Mouse (Mus musculus) neural tube, embryonic 15.5 days (tissue): ENCODE measurements around the gene Myo18b. TPM values are rescaled to one million over a fixed set of nuclear protein-coding genes. Genes with fewer than 3 reads are reported as not detected.

ENCODE experiments used
- ATAC-seq: fragments of 200-750 bp; cut with Nextera tagmentation; 2 replicates; pipeline ENCODE4 v1.8.0; 2017; ENCODE audit warnings: mild to moderate bottlenecking, moderate TSS enrichment, moderate library complexity; ENCODE audit not compliant: low FRiP score
- H3K27ac ChIP-seq: fragments of 300-500 bp; sonication (generic); replicated peaks from 2 replicates; pipeline ENCODE4 v1.5.1; 2015; ENCODE audit warnings: mild to moderate bottlenecking, inconsistent platforms
- H3K27me3 ChIP-seq: fragments of 300-500 bp; sonication (generic); replicated peaks from 2 replicates; pipeline ENCODE4 v1.6.1; 2015; ENCODE audit warnings: inconsistent platforms
- H3K36me3 ChIP-seq: fragments of 300-500 bp; sonication (generic); 2 replicates; pipeline ENCODE4 v1.6.1; 2015; ENCODE audit warnings: inconsistent platforms
- H3K4me1 ChIP-seq: fragments of 300-500 bp; sonication (generic); 2 replicates; pipeline ENCODE4 v1.6.1; 2015; ENCODE audit warnings: inconsistent platforms
- H3K4me2 ChIP-seq: fragments of 300-500 bp; sonication (generic); 2 replicates; pipeline ENCODE4 v1.6.1; 2015; ENCODE audit warnings: inconsistent platforms, mild to moderate bottlenecking, moderate library complexity
- H3K4me3 ChIP-seq: fragments of 300-500 bp; sonication (generic); replicated peaks from 2 replicates; pipeline ENCODE4 v1.5.1; 2015; ENCODE audit warnings: mild to moderate bottlenecking, inconsistent platforms
- H3K9ac ChIP-seq: fragments of 300-500 bp; sonication (generic); replicated peaks from 2 replicates; pipeline ENCODE4 v1.6.1; 2015; ENCODE audit warnings: mild to moderate bottlenecking, inconsistent platforms
- H3K9me3 ChIP-seq: fragments of 300-500 bp; sonication (generic); replicated peaks from 2 replicates; pipeline ENCODE4 v1.6.1; 2016; ENCODE audit warnings: inconsistent platforms
- WGBS: fragments of 180-500 bp; shearing (Covaris S2); methylation state at CpG from one replicate; pipeline ENCODE4 v1.1.7; 2015; ENCODE audit warnings: mixed read lengths; 5-methylcytosine and 5-hydroxymethylcytosine counted together
- polyA plus RNA-seq: library from polyadenylated mRNA; unstranded; fragments of >200 nt; fragmentation: Nextera tagmentation; extraction: Ambion mirVana; gene quantifications from 2 replicates; pipeline ENCODE4 v1.2.1, GENCODE M21; 2015

The Myo18b gene
- polyA plus RNA-seq, 1 experiment from 2014 or later = 1.8 TPM

DNA sequence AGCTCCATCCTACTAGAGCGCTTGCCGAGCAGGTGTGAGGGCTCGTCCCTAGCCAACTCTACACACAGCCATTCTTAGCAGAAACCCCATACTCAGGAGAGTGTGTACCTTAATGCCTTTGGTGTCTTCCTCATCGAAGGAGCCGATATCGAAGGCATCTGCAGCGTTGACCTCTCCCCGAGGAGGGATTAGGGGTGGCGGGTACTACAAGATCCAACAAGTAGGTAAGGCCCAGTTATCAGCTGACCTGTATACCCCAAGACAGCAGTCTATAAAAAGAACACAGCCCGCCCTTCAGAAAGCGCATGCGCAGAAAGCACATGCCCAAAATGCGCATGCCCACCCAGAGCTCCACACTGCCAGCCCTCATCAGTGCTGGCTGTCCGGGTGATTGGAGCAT is 27.7 kb upstream of the Myo18b start:
- Histone ChIP-seq H3K9me3 (no peaks in the 10 kb centered on the region), H3K27me3 (no peaks in the 10 kb centered on the region), H3K4me2 (no peak overlapping the region), H3K9ac (no peak overlapping the region), H3K4me3 (no peak overlapping the region), H3K36me3 (no peaks in the 10 kb centered on the region), H3K4me1 (0 out of 2 replicates have a peak, but pooled peaks cover 2% of the 10 kb centered on the region), H3K27ac (no peak overlapping the region)
- WGBS = 96% methylated on average over 14 of the region's 14 CpGs
- no peak for ATAC-seq

- Histone ChIP-seq H3K4me1 (no peaks in the 10 kb centered on the region), H3K9me3 (no peaks in the 10 kb centered on the region), H3K9ac (no peak overlapping the region), H3K36me3 (no peaks in the 10 kb centered on the region), H3K27me3 (no peaks in the 10 kb centered on the region), H3K27ac (no peak overlapping the region), H3K4me3 (no peak overlapping the region), H3K4me2 (no peak overlapping the region)
- no peak for ATAC-seq
Measured at GRCm38 (mm10) chr5:112921914-112922313, 25.8 kb upstream of the Myo18b start.

DNA sequence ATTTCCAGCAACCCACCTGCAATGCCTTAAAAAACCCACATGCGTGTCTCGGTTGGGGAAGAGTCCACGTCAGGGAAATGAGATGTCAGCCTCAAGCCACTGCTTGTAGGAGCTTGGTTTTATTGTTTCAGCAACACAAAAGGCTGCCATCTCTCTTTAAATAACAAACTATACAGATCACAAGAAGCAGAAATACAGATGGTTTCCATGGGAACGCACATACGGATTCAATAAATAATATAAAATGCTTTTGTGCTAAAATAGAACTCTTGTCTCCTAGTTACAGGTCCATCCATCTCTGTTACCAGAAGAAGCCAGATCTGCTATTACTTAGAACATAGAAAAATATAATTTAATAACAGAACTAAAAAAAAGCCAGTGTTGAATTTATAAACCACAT is 14.2 kb upstream of the Myo18b start:
- 55% methylated on average over 5 of the region's 5 CpGs for WGBS
- Histone ChIP-seq H3K4me1 (peaks cover 4% of the 10 kb centered on the region; the same call in 1 of the 2 replicates), H3K27ac (peak overlapping the region; percentile 63), H3K36me3 (peaks cover 10% of the 10 kb centered on the region; the same call in 1 of the 2 replicates), H3K4me2 (no peak overlapping the region), H3K27me3 (no peaks in the 10 kb centered on the region), H3K4me3 (no peak overlapping the region), H3K9me3 (no peaks in the 10 kb centered on the region), H3K9ac (no peak overlapping the region)
- no peak for ATAC-seq

- no peaks in the 10 kb centered on the region for H3K36me3 ChIP-seq
- no peak overlapping the region for H3K4me2 ChIP-seq
- H3K4me1 ChIP-seq = peaks cover 4% of the 10 kb centered on the region; the same call in 1 of the 2 replicates
- ATAC-seq = no peak
- WGBS = 64% methylated on average over 2 of the region's 2 CpGs
- no peaks in the 10 kb centered on the region for H3K9me3 ChIP-seq
- H3K9ac ChIP-seq = no peak overlapping the region
- no peaks in the 10 kb centered on the region for H3K27me3 ChIP-seq
- H3K4me3 ChIP-seq = no peak overlapping the region
- no peak overlapping the region for H3K27ac ChIP-seq
Measured at GRCm38 (mm10) chr5:112908169-112908614, 12.0 kb upstream of the Myo18b start.

DNA sequence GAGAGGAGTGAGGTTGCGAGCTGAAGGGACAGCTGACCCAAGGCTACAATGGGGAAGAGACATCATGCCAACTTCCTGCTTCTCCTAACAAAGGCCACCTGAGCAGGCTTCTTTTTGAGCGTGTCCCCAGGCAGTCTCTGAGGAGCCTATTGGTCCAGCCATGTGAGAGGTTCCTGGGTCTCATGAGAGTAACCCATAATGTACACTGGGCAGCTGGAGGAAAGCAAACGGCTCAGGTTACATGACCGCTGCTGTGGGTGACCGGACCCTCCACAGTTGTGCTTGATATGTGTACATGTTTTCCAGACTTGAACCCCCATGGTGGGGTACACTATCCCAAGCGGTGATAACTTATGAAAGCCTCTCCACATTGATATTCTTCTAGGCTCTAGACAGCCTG is 11.3 kb upstream of the Myo18b start:
- ATAC-seq = no peak
- Histone ChIP-seq H3K4me1 (peaks cover 4% of the 10 kb centered on the region; the same call in 1 of the 2 replicates), H3K27me3 (no peaks in the 10 kb centered on the region), H3K9me3 (no peaks in the 10 kb centered on the region), H3K4me2 (no peak overlapping the region), H3K9ac (no peak overlapping the region), H3K4me3 (no peak overlapping the region), H3K36me3 (no peaks in the 10 kb centered on the region), H3K27ac (no peak overlapping the region)
- 83% methylated on average over 6 of the region's 6 CpGs for WGBS

GRCm38 (mm10) chr5:112893462-112894060 is 2.6 kb downstream of the Myo18b start:
- Histone ChIP-seq H3K9ac (no peak overlapping the region), H3K4me2 (no peak overlapping the region), H3K36me3 (no peaks in the 10 kb centered on the region), H3K27ac (no peak overlapping the region), H3K9me3 (0 out of 2 replicates have a peak, but pooled peaks cover 3% of the 10 kb centered on the region), H3K27me3 (no peaks in the 10 kb centered on the region), H3K4me1 (no peaks in the 10 kb centered on the region), H3K4me3 (no peak overlapping the region)
- WGBS = 78% methylated on average over 5 of the region's 5 CpGs
- ATAC-seq = no peak

- H3K27me3 ChIP-seq = no peaks in the 10 kb centered on the region
- no peaks in the 10 kb centered on the region for H3K36me3 ChIP-seq
- H3K27ac ChIP-seq = no peak overlapping the region
- no peak overlapping the region for H3K4me2 ChIP-seq
- ATAC-seq = no peak
- peaks cover under 1% of the 10 kb centered on the region; the same call in 1 of the 2 replicates for H3K4me1 ChIP-seq
- H3K4me3 ChIP-seq = no peak overlapping the region
- H3K9ac ChIP-seq = no peak overlapping the region
- H3K9me3 ChIP-seq = no peaks in the 10 kb centered on the region
Measured at GRCm38 (mm10) chr5:112892411-112892810, 3.8 kb downstream of the Myo18b start.

GRCm38 (mm10) chr5:112888651-112889050 is 7.5 kb downstream of the Myo18b start:
- Histone ChIP-seq H3K36me3 (no peaks in the 10 kb centered on the region), H3K9ac (no peak overlapping the region), H3K4me2 (no peak overlapping the region), H3K9me3 (no peaks in the 10 kb centered on the region), H3K27ac (no peak overlapping the region), H3K27me3 (no peaks in the 10 kb centered on the region), H3K4me3 (no peak overlapping the region), H3K4me1 (peaks cover 12% of the 10 kb centered on the region)
- ATAC-seq = no peak
- 68% methylated on average over 7 of the region's 7 CpGs for WGBS

GRCm38 (mm10) chr5:112886687-112887491 is 9.3 kb downstream of the Myo18b start:
- Histone ChIP-seq H3K4me3 (no peak overlapping the region), H3K4me1 (peaks cover 12% of the 10 kb centered on the region), H3K4me2 (no peak overlapping the region), H3K27me3 (no peaks in the 10 kb centered on the region), H3K36me3 (no peaks in the 10 kb centered on the region), H3K9ac (no peak overlapping the region), H3K27ac (peak overlapping the region; percentile 41; the same call in 1 of the 2 replicates), H3K9me3 (no peaks in the 10 kb centered on the region)
- 65% methylated on average over 17 of the region's 17 CpGs for WGBS
- 0 out of 2 replicates have a peak, but pooled peaks have one; percentile 35 for ATAC-seq

- 43% methylated on average over 14 of the region's 14 CpGs for WGBS
Measured at GRCm38 (mm10) chr5:112877391-112878115, 18.6 kb downstream of the Myo18b start.

GRCm38 (mm10) chr5:112876846-112877390 is 19.2 kb downstream of the Myo18b start:
- Histone ChIP-seq H3K4me2 (no peak overlapping the region), H3K4me1 (no peaks in the 10 kb centered on the region), H3K9me3 (no peaks in the 10 kb centered on the region), H3K27ac (no peak overlapping the region), H3K4me3 (no peak overlapping the region), H3K27me3 (no peaks in the 10 kb centered on the region; the same call in 1 of the 2 replicates), H3K9ac (no peak overlapping the region), H3K36me3 (no peaks in the 10 kb centered on the region)
- WGBS = 34% methylated on average over 4 of the region's 4 CpGs
- ATAC-seq = no peak

More at GRCm38 (mm10) chr5:112877391-112878115, 18.6 kb downstream of the Myo18b start:
- H3K4me3 ChIP-seq = no peak overlapping the region
- ATAC-seq = no peak; the same call in 1 of the 2 replicates
- no peak overlapping the region for H3K4me2 ChIP-seq
- no peaks in the 10 kb centered on the region for H3K9me3 ChIP-seq
- H3K9ac ChIP-seq = no peak overlapping the region
- no peak overlapping the region for H3K27ac ChIP-seq
- no peaks in the 10 kb centered on the region; the same call in 1 of the 2 replicates for H3K27me3 ChIP-seq
- no peaks in the 10 kb centered on the region for H3K4me1 ChIP-seq
- H3K36me3 ChIP-seq = no peaks in the 10 kb centered on the region
